7 mouse cellular contexts compared by ENCODE assay signal in genomic region chr19:7495221-7496038, GRCm38 (mm10). TPM values are rescaled to one million over a fixed set of nuclear protein-coding genes. Genes with fewer than 3 reads are reported as not detected.
A peak's percentile ranks its signal among the peaks of the same experiment; 100 is the strongest.
DNase-seq lines count a peak whose midpoint lies in the region; ATAC-seq and TF ChIP-seq lines count a peak whose summit lies in the region.

No protein-coding gene starts in this region.

- no peak overlapping the region for H3K27ac ChIP-seq in thymus, adult 2 months (ENCODE audit: control insufficient read depth, insufficient read depth, low read length)
- H3K27ac ChIP-seq in embryonic facial prominence, embryonic 11.5 days (replicated peaks; ENCODE audit: low read depth, low read length) = no peak overlapping the region
- H3K27ac ChIP-seq in intestine, embryonic 16.5 days (ENCODE audit: low read length) = no peak overlapping the region
- H3K27ac ChIP-seq in neural tube, embryonic 14.5 days (ENCODE audit: low read depth, low read length) = no peak overlapping the region; the same call in 1 of the 2 replicates

- H3K9ac ChIP-seq in embryonic facial prominence, embryonic 11.5 days (replicated peaks; ENCODE audit: low read length) = peak overlapping the region; percentile 62
- H3K9ac ChIP-seq in intestine, embryonic 16.5 days (ENCODE audit: low read depth, low read length) = peak overlapping the region; percentile 95; the same call in 1 of the 2 replicates
- peak overlapping the region; percentile 82 for H3K9ac ChIP-seq in neural tube, embryonic 14.5 days (replicated peaks; ENCODE audit: low read depth, low read length)

- peak overlapping the region; percentile 52 for H3K4me2 ChIP-seq in embryonic facial prominence, embryonic 11.5 days (ENCODE audit: low read depth, low read length)
- peak overlapping the region; percentile 77 for H3K4me2 ChIP-seq in intestine, embryonic 16.5 days (ENCODE audit: low read depth, low read length)
- peak overlapping the region; percentile 54 for H3K4me2 ChIP-seq in neural tube, embryonic 14.5 days (ENCODE audit: low read depth, low read length)

- no peaks in the 10 kb centered on the region for H3K36me3 ChIP-seq in thymus, adult 2 months (ENCODE audit: control insufficient read depth, insufficient read depth, low read length)
- H3K36me3 ChIP-seq in embryonic facial prominence, embryonic 11.5 days (replicated peaks; ENCODE audit: control insufficient read depth, insufficient read depth, low read depth, low read length) = no peaks in the 10 kb centered on the region
- no peaks in the 10 kb centered on the region for H3K36me3 ChIP-seq in intestine, embryonic 16.5 days (ENCODE audit: control insufficient read depth, insufficient read depth, low read length)
- H3K36me3 ChIP-seq in neural tube, embryonic 14.5 days (ENCODE audit: control insufficient read depth, insufficient read depth, low read length) = no peaks in the 10 kb centered on the region

- no peak for TF ChIP-seq CTCF in thymus, adult 2 months (IDR thresholded peaks at IDR 0.05; ENCODE audit: borderline replicate concordance, control insufficient read depth, extremely low read depth, insufficient read depth, low read length, poor library complexity)

- no peaks in the 10 kb centered on the region for H3K9me3 ChIP-seq in embryonic facial prominence, embryonic 11.5 days (replicated peaks; ENCODE audit: control insufficient read depth, low read length)
- no peaks in the 10 kb centered on the region for H3K9me3 ChIP-seq in intestine, embryonic 16.5 days (ENCODE audit: control insufficient read depth, low read length)
- H3K9me3 ChIP-seq in neural tube, embryonic 14.5 days (ENCODE audit: control insufficient read depth, low read length) = no peaks in the 10 kb centered on the region

- ATAC-seq in embryonic facial prominence, embryonic 11.5 days (replicated peaks; ENCODE audit: insufficient number of reproducible peaks, low FRiP score, low TSS enrichment, low read depth) = no peak
- no peak for ATAC-seq in intestine, embryonic 16.5 days
- no peak for ATAC-seq in neural tube, embryonic 14.5 days (ENCODE audit: low read depth)

- DNase-seq in thymus, postnatal 14 days = peak; percentile 14
- no peak for DNase-seq in thymus, adult 2 months
- no peak for DNase-seq in embryonic facial prominence, embryonic 11.5 days (ENCODE audit: low spot score)
- DNase-seq in adrenal gland, postnatal 25 days = no peak
- DNase-seq in layer of hippocampus, postnatal 36 days = no peak

- H3K4me3 ChIP-seq in thymus, adult 2 months (ENCODE audit: control insufficient read depth, insufficient read depth, low read length) = no peak overlapping the region
- peak overlapping the region; percentile 43 for H3K4me3 ChIP-seq in embryonic facial prominence, embryonic 11.5 days (ENCODE audit: low read depth, low read length)
- peak overlapping the region; percentile 78 for H3K4me3 ChIP-seq in intestine, embryonic 16.5 days (ENCODE audit: low read length)
- peak overlapping the region; percentile 77 for H3K4me3 ChIP-seq in neural tube, embryonic 14.5 days (ENCODE audit: low read depth, low read length)

- H3K4me1 ChIP-seq in thymus, adult 2 months (replicated peaks; ENCODE audit: control insufficient read depth, insufficient read depth, low read length) = peaks cover 6% of the 10 kb centered on the region; the same call in 1 of the 2 replicates
- H3K4me1 ChIP-seq in embryonic facial prominence, embryonic 11.5 days (ENCODE audit: control insufficient read depth, insufficient read depth, low read length) = no peaks in the 10 kb centered on the region
- H3K4me1 ChIP-seq in intestine, embryonic 16.5 days (ENCODE audit: control insufficient read depth, insufficient read depth, low read length) = peaks cover 2% of the 10 kb centered on the region; the same call in 1 of the 2 replicates
- no peaks in the 10 kb centered on the region; the same call in 1 of the 2 replicates for H3K4me1 ChIP-seq in neural tube, embryonic 14.5 days (ENCODE audit: control insufficient read depth, insufficient read depth, low read length)

- 18% methylated on average over 14 of the region's 14 CpGs for WGBS in thymus, adult 2 months
- 46% methylated on average over 14 of the region's 14 CpGs for WGBS in embryonic facial prominence, embryonic 11.5 days
- WGBS in intestine, embryonic 16.5 days = 38% methylated on average over 14 of the region's 14 CpGs
- 46% methylated on average over 14 of the region's 14 CpGs for WGBS in neural tube, embryonic 14.5 days

- H3K27me3 ChIP-seq in thymus, adult 2 months (ENCODE audit: control insufficient read depth, insufficient read depth, low read length) = no peaks in the 10 kb centered on the region
- H3K27me3 ChIP-seq in embryonic facial prominence, embryonic 11.5 days (ENCODE audit: control insufficient read depth, insufficient read depth, low read length) = no peaks in the 10 kb centered on the region
- no peaks in the 10 kb centered on the region for H3K27me3 ChIP-seq in intestine, embryonic 16.5 days (replicated peaks; ENCODE audit: control insufficient read depth, insufficient read depth, low read length)
- H3K27me3 ChIP-seq in neural tube, embryonic 14.5 days (ENCODE audit: control insufficient read depth, insufficient read depth, low read length) = no peaks in the 10 kb centered on the region

- no peak for TF ChIP-seq POLR2A in thymus, adult 2 months (IDR thresholded peaks at IDR 0.05; ENCODE audit: control insufficient read depth, extremely low read depth, insufficient read depth, low read length, poor library complexity)

RNA-seq across cellular contexts. Expression of gene Atl3, which starts 1.6 kb away (rescaled TPM):
- polyA plus RNA-seq in thymus, adult 2 months (2012; rRNA removed) = 15.3 and 17.4 TPM in 2 replicates
- polyA plus RNA-seq in embryonic facial prominence, embryonic 11.5 days (2014; fragmentation: Nextera tagmentation; extraction: Ambion mirVana) = 9.4 and 11.9 TPM in 2 replicates
- 6.1 and 7.7 TPM in 2 replicates for polyA plus RNA-seq in intestine, embryonic 16.5 days (2015; fragmentation: Nextera tagmentation; extraction: Ambion mirVana)
- 7.4 and 8.1 TPM in 2 replicates for polyA plus RNA-seq in neural tube, embryonic 14.5 days (2014; fragmentation: Nextera tagmentation; extraction: Ambion mirVana)
- 114 and 171 TPM in 2 replicates for total RNA-seq in adrenal gland, postnatal 25 days (2021)
- total RNA-seq in layer of hippocampus, postnatal 36 days (2021) = 10 to 100 TPM; 21.1 to 23.3 TPM

RNA-seq across cellular contexts. Expression of gene Rtn3, which starts 12.3 kb away (rescaled TPM):
- polyA plus RNA-seq in thymus, adult 2 months (2012; rRNA removed) = 197 and 239 TPM in 2 replicates
- polyA plus RNA-seq in embryonic facial prominence, embryonic 11.5 days (2014; fragmentation: Nextera tagmentation; extraction: Ambion mirVana) = 148 and 156 TPM in 2 replicates
- 127 TPM in 2 replicates for polyA plus RNA-seq in intestine, embryonic 16.5 days (2015; fragmentation: Nextera tagmentation; extraction: Ambion mirVana)
- 482 and 576 TPM in 2 replicates for polyA plus RNA-seq in neural tube, embryonic 14.5 days (2014; fragmentation: Nextera tagmentation; extraction: Ambion mirVana)
- 131 TPM in 2 replicates for total RNA-seq in adrenal gland, postnatal 25 days (2021)
- 100 to 1,000 TPM; 737 to 795 TPM for total RNA-seq in layer of hippocampus, postnatal 36 days (2021)
